Mouse (Mus musculus): ENCODE measurements around the gene Svbp. TPM values are rescaled to one million over a fixed set of nuclear protein-coding genes. Genes with fewer than 3 reads are reported as not detected.

Gene Svbp
- polyA plus RNA-seq, 1 experiment from 2014 or later = 123 TPM

- Histone ChIP-seq H3K27me3 (ENCODE audit: control insufficient read depth, insufficient read depth, low read depth, low read length) (no peaks in the 10 kb centered on the region), H3K27ac (ENCODE audit: low read length) (no peak overlapping the region), H3K9me3 (ENCODE audit: control insufficient read depth, low read length) (no peaks in the 10 kb centered on the region), H3K4me1 (replicated peaks; ENCODE audit: control insufficient read depth, insufficient read depth, low read length) (no peaks in the 10 kb centered on the region), H3K36me3 (ENCODE audit: control insufficient read depth, insufficient read depth, low read length) (peaks cover 17% of the 10 kb centered on the region), H3K4me3 (ENCODE audit: low read length) (no peak overlapping the region), H3K9ac (ENCODE audit: low read length) (no peak overlapping the region), H3K4me2 (ENCODE audit: low read depth, low read length) (no peak overlapping the region)
- ATAC-seq (ENCODE audit: low read depth) = 0 out of 2 replicates have a peak, but pooled peaks have one; percentile 23
- WGBS = 4% methylated on average over 4 of the region's 4 CpGs
Observed at GRCm38 (mm10) chr4:119167663-119168062, 27.4 kb upstream of the Svbp start.

GRCm38 (mm10) chr4:119172919-119173650 lies 22.0 kb upstream of the Svbp start:
- WGBS = 27% methylated on average over 18 of the region's 18 CpGs
- Histone ChIP-seq H3K4me2 (ENCODE audit: low read depth, low read length) (peak overlapping the region; percentile 94), H3K9me3 (ENCODE audit: control insufficient read depth, low read length) (no peaks in the 10 kb centered on the region), H3K4me3 (ENCODE audit: low read length) (peak overlapping the region; percentile 85), H3K4me1 (replicated peaks; ENCODE audit: control insufficient read depth, insufficient read depth, low read length) (peaks cover 7% of the 10 kb centered on the region; the same call in 1 of the 2 replicates), H3K27me3 (ENCODE audit: control insufficient read depth, insufficient read depth, low read depth, low read length) (no peaks in the 10 kb centered on the region), H3K9ac (ENCODE audit: low read length) (peak overlapping the region; percentile 91), H3K36me3 (ENCODE audit: control insufficient read depth, insufficient read depth, low read length) (peaks cover 17% of the 10 kb centered on the region), H3K27ac (ENCODE audit: low read length) (peak overlapping the region; percentile 48)
- no peak for ATAC-seq (ENCODE audit: low read depth)

GRCm38 (mm10) chr4:119173851-119174453 lies 21.2 kb upstream of the Svbp start, which contains the start of gene Zfp691:
TSS of gene Zfp691 (minus strand) at chr4:119174195.
- Histone ChIP-seq H3K27me3 (ENCODE audit: control insufficient read depth, insufficient read depth, low read depth, low read length) (no peaks in the 10 kb centered on the region), H3K9me3 (ENCODE audit: control insufficient read depth, low read length) (no peaks in the 10 kb centered on the region), H3K36me3 (ENCODE audit: control insufficient read depth, insufficient read depth, low read length) (peaks cover 14% of the 10 kb centered on the region), H3K27ac (ENCODE audit: low read length) (peak within 1 kb of the TSS; percentile 48), H3K9ac (ENCODE audit: low read length) (peak within 1 kb of the TSS; percentile 91), H3K4me3 (ENCODE audit: low read length) (peak within 1 kb of the TSS; percentile 85), H3K4me1 (replicated peaks; ENCODE audit: control insufficient read depth, insufficient read depth, low read length) (peaks cover 7% of the 10 kb centered on the region; the same call in 1 of the 2 replicates), H3K4me2 (ENCODE audit: low read depth, low read length) (peak within 1 kb of the TSS; percentile 94)
- peak; percentile 100 for ATAC-seq (ENCODE audit: low read depth)
- WGBS = under 1% methylated on average over 40 of the region's 40 CpGs

- Histone ChIP-seq H3K9ac (ENCODE audit: low read length) (no peak overlapping the region), H3K4me2 (ENCODE audit: low read depth, low read length) (no peak overlapping the region), H3K36me3 (ENCODE audit: control insufficient read depth, insufficient read depth, low read length) (no peaks in the 10 kb centered on the region), H3K4me3 (ENCODE audit: low read length) (no peak overlapping the region), H3K4me1 (replicated peaks; ENCODE audit: control insufficient read depth, insufficient read depth, low read length) (peaks cover 7% of the 10 kb centered on the region; the same call in 1 of the 2 replicates), H3K27ac (ENCODE audit: low read length) (no peak overlapping the region), H3K27me3 (ENCODE audit: control insufficient read depth, insufficient read depth, low read depth, low read length) (no peaks in the 10 kb centered on the region), H3K9me3 (ENCODE audit: control insufficient read depth, low read length) (no peaks in the 10 kb centered on the region)
- WGBS = 71% methylated on average over 5 of the region's 5 CpGs
- ATAC-seq (ENCODE audit: low read depth) = no peak
Observed at GRCm38 (mm10) chr4:119177702-119178101, 17.4 kb upstream of the Svbp start.

GRCm38 (mm10) chr4:119178331-119178730 lies 16.8 kb upstream of the Svbp start:
- H3K27me3 ChIP-seq (ENCODE audit: control insufficient read depth, insufficient read depth, low read depth, low read length) = no peaks in the 10 kb centered on the region
- H3K4me1 ChIP-seq (replicated peaks; ENCODE audit: control insufficient read depth, insufficient read depth, low read length) = peaks cover under 1% of the 10 kb centered on the region; the same call in 1 of the 2 replicates
- no peak for ATAC-seq (ENCODE audit: low read depth)
- no peak overlapping the region for H3K4me2 ChIP-seq (ENCODE audit: low read depth, low read length)
- H3K9me3 ChIP-seq (ENCODE audit: control insufficient read depth, low read length) = no peaks in the 10 kb centered on the region
- no peak overlapping the region for H3K9ac ChIP-seq (ENCODE audit: low read length)
- 43% methylated on average over 18 of the region's 18 CpGs for WGBS
- H3K36me3 ChIP-seq (ENCODE audit: control insufficient read depth, insufficient read depth, low read length) = no peaks in the 10 kb centered on the region
- no peak overlapping the region for H3K4me3 ChIP-seq (ENCODE audit: low read length)
- no peak overlapping the region for H3K27ac ChIP-seq (ENCODE audit: low read length)

GRCm38 (mm10) chr4:119180133-119180707 lies 14.9 kb upstream of the Svbp start:
- Histone ChIP-seq H3K9me3 (ENCODE audit: control insufficient read depth, low read length) (no peaks in the 10 kb centered on the region), H3K36me3 (ENCODE audit: control insufficient read depth, insufficient read depth, low read length) (no peaks in the 10 kb centered on the region), H3K27ac (ENCODE audit: low read length) (no peak overlapping the region), H3K4me1 (replicated peaks; ENCODE audit: control insufficient read depth, insufficient read depth, low read length) (no peaks in the 10 kb centered on the region), H3K9ac (ENCODE audit: low read length) (no peak overlapping the region), H3K4me3 (ENCODE audit: low read length) (no peak overlapping the region), H3K27me3 (ENCODE audit: control insufficient read depth, insufficient read depth, low read depth, low read length) (no peaks in the 10 kb centered on the region), H3K4me2 (ENCODE audit: low read depth, low read length) (no peak overlapping the region)
- WGBS = 40% methylated on average over 4 of the region's 4 CpGs
- ATAC-seq (ENCODE audit: low read depth) = no peak

GRCm38 (mm10) chr4:119181456-119181855 lies 13.7 kb upstream of the Svbp start:
- H3K36me3 ChIP-seq (ENCODE audit: control insufficient read depth, insufficient read depth, low read length) = no peaks in the 10 kb centered on the region
- no peaks in the 10 kb centered on the region for H3K4me1 ChIP-seq (replicated peaks; ENCODE audit: control insufficient read depth, insufficient read depth, low read length)
- H3K9me3 ChIP-seq (ENCODE audit: control insufficient read depth, low read length) = no peaks in the 10 kb centered on the region
- H3K9ac ChIP-seq (ENCODE audit: low read length) = no peak overlapping the region
- ATAC-seq (ENCODE audit: low read depth) = no peak
- H3K27ac ChIP-seq (ENCODE audit: low read length) = no peak overlapping the region
- no peaks in the 10 kb centered on the region for H3K27me3 ChIP-seq (ENCODE audit: control insufficient read depth, insufficient read depth, low read depth, low read length)
- H3K4me2 ChIP-seq (ENCODE audit: low read depth, low read length) = no peak overlapping the region
- 73% methylated on average over 9 of the region's 9 CpGs for WGBS
- H3K4me3 ChIP-seq (ENCODE audit: low read length) = no peak overlapping the region

GRCm38 (mm10) chr4:119183525-119183924 lies 11.6 kb upstream of the Svbp start:
- no peak for ATAC-seq (ENCODE audit: low read depth)
- Histone ChIP-seq H3K27ac (ENCODE audit: low read length) (no peak overlapping the region), H3K27me3 (ENCODE audit: control insufficient read depth, insufficient read depth, low read depth, low read length) (no peaks in the 10 kb centered on the region), H3K9ac (ENCODE audit: low read length) (no peak overlapping the region), H3K36me3 (ENCODE audit: control insufficient read depth, insufficient read depth, low read length) (no peaks in the 10 kb centered on the region), H3K9me3 (ENCODE audit: control insufficient read depth, low read length) (no peaks in the 10 kb centered on the region), H3K4me2 (ENCODE audit: low read depth, low read length) (no peak overlapping the region), H3K4me1 (replicated peaks; ENCODE audit: control insufficient read depth, insufficient read depth, low read length) (no peaks in the 10 kb centered on the region), H3K4me3 (ENCODE audit: low read length) (no peak overlapping the region)
- WGBS = 28% methylated on average over 1 of the region's 1 CpGs

GRCm38 (mm10) chr4:119185771-119186170 lies 9.3 kb upstream of the Svbp start:
- Histone ChIP-seq H3K27ac (ENCODE audit: low read length) (no peak overlapping the region), H3K4me3 (ENCODE audit: low read length) (no peak overlapping the region), H3K36me3 (ENCODE audit: control insufficient read depth, insufficient read depth, low read length) (no peaks in the 10 kb centered on the region), H3K4me1 (replicated peaks; ENCODE audit: control insufficient read depth, insufficient read depth, low read length) (no peaks in the 10 kb centered on the region), H3K4me2 (ENCODE audit: low read depth, low read length) (no peak overlapping the region), H3K9ac (ENCODE audit: low read length) (no peak overlapping the region), H3K9me3 (ENCODE audit: control insufficient read depth, low read length) (no peaks in the 10 kb centered on the region), H3K27me3 (ENCODE audit: control insufficient read depth, insufficient read depth, low read depth, low read length) (no peaks in the 10 kb centered on the region)
- ATAC-seq (ENCODE audit: low read depth) = no peak
- 66% methylated on average over 4 of the region's 4 CpGs for whole genome bisulfite sequencing

Data from lung, embryonic 16.5 days (tissue).